Mouse (Mus musculus): Measurements from ENCODE around the gene Pias1.

DNA sequence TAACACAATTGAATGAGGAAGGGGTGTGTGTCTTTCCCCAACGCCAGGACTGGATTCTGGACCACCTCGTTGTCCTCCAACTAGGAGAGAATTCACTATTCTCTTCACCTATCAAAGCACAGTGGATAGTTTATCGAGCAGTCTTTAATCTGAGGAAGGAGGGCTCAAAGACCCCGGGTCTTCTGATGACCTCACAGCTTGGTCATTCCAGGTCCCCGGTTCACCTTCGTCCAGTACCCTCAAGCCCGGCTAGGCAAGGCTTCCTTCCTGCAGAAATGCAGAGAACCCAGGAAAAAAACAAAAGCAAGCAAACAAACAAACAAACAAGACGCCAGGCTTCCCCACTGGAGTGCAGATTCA lies 149.6 kb downstream of the Pias1 start:
- TF ChIP-seq CTCF (IDR thresholded peaks at IDR 0.05; ENCODE audit: low read depth, low read length) (no peak), POLR2A (IDR thresholded peaks at IDR 0.05; ENCODE audit: borderline replicate concordance, low read depth, low read length) (no peak)

All from bone marrow macrophage, adult 2 months (primary cell).